10 mouse cellular contexts compared by ENCODE assay signal in genomic region chr17:47748791-47749553, GRCm38 (mm10). TPM values are rescaled to one million over a fixed set of nuclear protein-coding genes. Genes with fewer than 3 reads are reported as not detected.
DNase-seq lines count a peak whose midpoint lies in the region; ATAC-seq lines count a peak whose summit lies in the region.
"Had no signal": no experiment of that assay in that cellular context is flagged by ENCODE, and none has a peak within 500 bp of the region (broad histone marks: within the 10 kb centered on the region; RNA-seq: fewer than 3 reads in every experiment).

No protein-coding gene starts in this region.

- 77% methylated on average over 14 of the region's 14 CpGs for WGBS in hindbrain, embryonic 10.5 days
- 75% methylated on average over 14 of the region's 14 CpGs for WGBS in hindbrain, embryonic 12.5 days
- 40% methylated on average over 14 of the region's 14 CpGs for WGBS in lung, embryonic 16.5 days

- H3K9ac ChIP-seq in hindbrain, embryonic 12.5 days = no peak overlapping the region
- H3K9ac ChIP-seq in lung, embryonic 16.5 days (ENCODE audit: low read length) = 0 out of 2 replicates have a peak overlapping the region, but pooled peaks have one; percentile 20

- H3K4me2 ChIP-seq in hindbrain, embryonic 12.5 days (replicated peaks) = no peak overlapping the region
- H3K4me2 ChIP-seq in lung, embryonic 16.5 days (ENCODE audit: low read depth, low read length) = no peak overlapping the region

- no peaks in the 10 kb centered on the region for H3K27me3 ChIP-seq in hindbrain, embryonic 10.5 days (ENCODE audit: insufficient read depth, poor library complexity, severe bottlenecking)
- H3K27me3 ChIP-seq in hindbrain, embryonic 12.5 days = no peaks in the 10 kb centered on the region
- H3K27me3 ChIP-seq in lung, embryonic 16.5 days (ENCODE audit: control insufficient read depth, insufficient read depth, low read depth, low read length) = no peaks in the 10 kb centered on the region

- 0 out of 2 replicates have a peak, but pooled peaks cover 7% of the 10 kb centered on the region for H3K4me1 ChIP-seq in hindbrain, embryonic 10.5 days (replicated peaks)
- no peaks in the 10 kb centered on the region for H3K4me1 ChIP-seq in hindbrain, embryonic 12.5 days
- H3K4me1 ChIP-seq in lung, embryonic 16.5 days (replicated peaks; ENCODE audit: control insufficient read depth, insufficient read depth, low read length) = peaks cover 17% of the 10 kb centered on the region

- ATAC-seq in hindbrain, embryonic 12.5 days (ENCODE audit: low FRiP score) = no peak
- peak; percentile 90 for ATAC-seq in lung, embryonic 16.5 days (ENCODE audit: low read depth)
- no peak for ATAC-seq in inflammation-experienced regulatory T-cells, adult 6 months

- no peaks in the 10 kb centered on the region for H3K36me3 ChIP-seq in hindbrain, embryonic 10.5 days
- no peaks in the 10 kb centered on the region for H3K36me3 ChIP-seq in hindbrain, embryonic 12.5 days
- no peaks in the 10 kb centered on the region for H3K36me3 ChIP-seq in lung, embryonic 16.5 days (ENCODE audit: control insufficient read depth, insufficient read depth, low read length)

- H3K27ac ChIP-seq in hindbrain, embryonic 10.5 days = 0 out of 2 replicates have a peak overlapping the region, but pooled peaks have one; percentile 12
- no peak overlapping the region for H3K27ac ChIP-seq in hindbrain, embryonic 12.5 days
- H3K27ac ChIP-seq in lung, embryonic 16.5 days (ENCODE audit: low read length) = peak overlapping the region; percentile 25

- intact Hi-C loops in heart, postnatal 10 days (cut with DNase I) = no loop called here

- peaks cover 11% of the 10 kb centered on the region; the same call in 1 of the 2 replicates for H3K9me3 ChIP-seq in hindbrain, embryonic 10.5 days
- H3K9me3 ChIP-seq in hindbrain, embryonic 12.5 days (replicated peaks) = peaks cover 3% of the 10 kb centered on the region; the same call in 1 of the 2 replicates
- peaks cover 8% of the 10 kb centered on the region; the same call in 1 of the 2 replicates for H3K9me3 ChIP-seq in lung, embryonic 16.5 days (ENCODE audit: control insufficient read depth, low read length)

- no peak for DNase-seq in hindbrain, embryonic 10.5 days (ENCODE audit: low spot score)
- DNase-seq in adrenal gland, postnatal 36 days = peak; percentile 43 to 64
- DNase-seq in heart, postnatal 10 days = peak; percentile 55 to 58
- no peak for DNase-seq in thymus, postnatal 0 days (ENCODE audit: low spot score)
- no peak for DNase-seq in right cerebral cortex, postnatal 10 days (ENCODE audit: low spot score in 2 of 2)
- DNase-seq: cerebellum, postnatal 10 days had no signal

- no peak overlapping the region for H3K4me3 ChIP-seq in hindbrain, embryonic 10.5 days
- H3K4me3 ChIP-seq in hindbrain, embryonic 12.5 days = no peak overlapping the region
- no peak overlapping the region for H3K4me3 ChIP-seq in lung, embryonic 16.5 days (ENCODE audit: low read length)
- H3K4me3 ChIP-seq: megakaryocyte, embryonic 14.5 days had no signal

RNA-seq across cellular contexts. Expression of gene Tfeb, which starts 12.1 kb away (rescaled TPM):
- 2.2 and 3.7 TPM in 2 replicates for polyA plus RNA-seq in hindbrain, embryonic 10.5 days (2016; fragmentation: Nextera tagmentation; extraction: Ambion mirVana)
- 4.9 TPM in 2 replicates for polyA plus RNA-seq in hindbrain, embryonic 12.5 days (2016; fragmentation: Nextera tagmentation; extraction: Ambion mirVana)
- 10 to 100 TPM; 18.6 to 18.9 TPM for total RNA-seq in adrenal gland, postnatal 36 days (2021)
- 10 to 100 TPM; 48.1 to 51.1 TPM for total RNA-seq in heart, postnatal 10 days (2021)
- polyA plus RNA-seq in lung, embryonic 16.5 days (2015; fragmentation: Nextera tagmentation; extraction: Ambion mirVana) = 13.1 and 13.7 TPM in 2 replicates
- polyA plus RNA-seq in thymus, postnatal 0 days (2015; fragmentation: Nextera tagmentation; extraction: Ambion mirVana) = 4.7 and 5.5 TPM in 2 replicates
- 10 to 100 TPM in 1 of 3 experiments, 1 to 10 TPM in 2; 5.6 to 10.6 (median 6.5) TPM for polyA plus RNA-seq in inflammation-experienced regulatory T-cells, adult 6 months (2017; shearing (Covaris generic))

RNA-seq across cellular contexts. Expression of gene Pgc, which starts 22.3 kb away (rescaled TPM):
- polyA plus RNA-seq in hindbrain, embryonic 10.5 days (2016; fragmentation: Nextera tagmentation; extraction: Ambion mirVana) = 0.15 TPM in 1 of 2 replicates, not detected in the other
- polyA plus RNA-seq in hindbrain, embryonic 12.5 days (2016; fragmentation: Nextera tagmentation; extraction: Ambion mirVana) = not detected in 2 replicates
- total RNA-seq in adrenal gland, postnatal 36 days (2021) = not detected
- total RNA-seq in heart, postnatal 10 days (2021) = not detected
- 22.5 and 26.8 TPM in 2 replicates for polyA plus RNA-seq in lung, embryonic 16.5 days (2015; fragmentation: Nextera tagmentation; extraction: Ambion mirVana)
- 2.4 and 2.5 TPM in 2 replicates for polyA plus RNA-seq in thymus, postnatal 0 days (2015; fragmentation: Nextera tagmentation; extraction: Ambion mirVana)
- not detected for polyA plus RNA-seq in inflammation-experienced regulatory T-cells, adult 6 months (2017; shearing (Covaris generic))

RNA-seq across cellular contexts. Expression of gene Prickle4, which starts 54.4 kb away (rescaled TPM):
- 0.34 and 0.66 TPM in 2 replicates for polyA plus RNA-seq in hindbrain, embryonic 10.5 days (2016; fragmentation: Nextera tagmentation; extraction: Ambion mirVana)
- polyA plus RNA-seq in hindbrain, embryonic 12.5 days (2016; fragmentation: Nextera tagmentation; extraction: Ambion mirVana) = 0.63 and 1.2 TPM in 2 replicates
- total RNA-seq in adrenal gland, postnatal 36 days (2021) = 1 to 10 TPM; 3.0 to 3.1 TPM
- total RNA-seq in heart, postnatal 10 days (2021) = 1 to 10 TPM; 2.8 to 3.5 TPM
- 0.69 and 0.88 TPM in 2 replicates for polyA plus RNA-seq in lung, embryonic 16.5 days (2015; fragmentation: Nextera tagmentation; extraction: Ambion mirVana)
- polyA plus RNA-seq in thymus, postnatal 0 days (2015; fragmentation: Nextera tagmentation; extraction: Ambion mirVana) = 0.81 and 1.2 TPM in 2 replicates
- not detected for polyA plus RNA-seq in inflammation-experienced regulatory T-cells, adult 6 months (2017; shearing (Covaris generic))

RNA-seq across cellular contexts. Expression of gene Gm21981, which starts 54.7 kb away (rescaled TPM):
- polyA plus RNA-seq in hindbrain, embryonic 10.5 days (2016; fragmentation: Nextera tagmentation; extraction: Ambion mirVana) = 0.27 and 0.86 TPM in 2 replicates
- polyA plus RNA-seq in hindbrain, embryonic 12.5 days (2016; fragmentation: Nextera tagmentation; extraction: Ambion mirVana) = 0.23 and 0.27 TPM in 2 replicates
- under 1 TPM; 0.40 to 0.86 TPM for total RNA-seq in adrenal gland, postnatal 36 days (2021)
- total RNA-seq in heart, postnatal 10 days (2021) = 1 to 10 TPM in 1 of 2 experiments, under 1 TPM in 1; 0.15 to 1.2 TPM
- polyA plus RNA-seq in lung, embryonic 16.5 days (2015; fragmentation: Nextera tagmentation; extraction: Ambion mirVana) = 0.26 and 0.41 TPM in 2 replicates
- 0.12 and 0.18 TPM in 2 replicates for polyA plus RNA-seq in thymus, postnatal 0 days (2015; fragmentation: Nextera tagmentation; extraction: Ambion mirVana)
- polyA plus RNA-seq in inflammation-experienced regulatory T-cells, adult 6 months (2017; shearing (Covaris generic)) = not detected

Comparison
In these comparisons a context has a peak if more than half of its experiments do, and no peak if none do; other contexts are left out.
1. DNase-seq: peak in adrenal gland, postnatal 36 days (2 of 2) and heart, postnatal 10 days (2 of 2); none in hindbrain, embryonic 10.5 days (single experiment), thymus, postnatal 0 days (single experiment) and right cerebral cortex, postnatal 10 days (0 of 2).